Mouse (Mus musculus): Measurements from ENCODE around the gene Syne1. TPM values are rescaled to one million over a fixed set of nuclear protein-coding genes. Genes with fewer than 3 reads are reported as not detected.
"Not testable (repeated sequence)": the region's sequence is repeated elsewhere in the genome, so short reads cannot be mapped to it uniquely, and the experiment has no call there.

Gene Syne1
- total and polyA plus RNA-seq, 2 experiments: 9.6 to 26.4 TPM

DNA sequence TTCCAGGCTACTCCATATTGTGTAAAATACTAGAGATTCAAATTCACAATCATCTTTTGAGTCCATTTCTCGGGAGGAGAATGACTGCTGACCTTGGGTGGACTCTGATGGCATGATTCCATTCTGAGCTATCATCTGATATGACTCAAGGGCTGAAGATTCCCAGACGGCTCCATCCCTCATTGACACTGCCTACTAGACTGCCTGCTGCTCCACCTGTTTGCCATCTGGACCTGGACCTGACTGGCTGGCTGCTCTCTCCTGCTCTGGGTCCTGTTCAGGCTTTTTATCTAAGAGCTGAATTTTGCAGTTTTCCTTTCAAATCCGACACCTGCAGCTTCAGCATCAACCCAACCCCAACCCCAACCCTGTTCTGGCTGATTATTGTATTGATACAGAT lies 46.5 kb downstream of the Syne1 start:
- TF ChIP-seq POLR2A (IDR thresholded peaks at IDR 0.05; ENCODE audit: extremely low read depth, insufficient read depth, low read length) (no peak), CTCF (IDR thresholded peaks at IDR 0.05; ENCODE audit: low read depth, low read length) (no peak)
- H3K27ac ChIP-seq (replicated peaks; ENCODE audit: insufficient read depth, low read depth, low read length): no peak overlapping the region
- H3K79me2 ChIP-seq (ENCODE audit: control insufficient read depth, insufficient read depth, low read length): no peaks in the 10 kb centered on the region
- no peak for DNase-seq (ENCODE audit: extremely low read depth, low read depth, low spot score)
- no peak overlapping the region for H3K4me3 ChIP-seq (ENCODE audit: insufficient read depth, low read depth, low read length)
- no peaks in the 10 kb centered on the region for H3K4me1 ChIP-seq (ENCODE audit: control insufficient read depth, insufficient read depth, low read length)
- H3K9ac ChIP-seq (ENCODE audit: low read depth, low read length): no peak overlapping the region
- no peaks in the 10 kb centered on the region for H3K36me3 ChIP-seq (ENCODE audit: control insufficient read depth, insufficient read depth, low read length)
- H3K27me3 ChIP-seq (ENCODE audit: control insufficient read depth, insufficient read depth, low read length): no peaks in the 10 kb centered on the region
- WGBS: 44% methylated on average over 3 of the region's 3 CpGs

- H3K27me3 ChIP-seq (ENCODE audit: control insufficient read depth, insufficient read depth, low read length): no peaks in the 10 kb centered on the region
- TF ChIP-seq CTCF (IDR thresholded peaks at IDR 0.05; ENCODE audit: low read depth, low read length) (no peak), POLR2A (IDR thresholded peaks at IDR 0.05; ENCODE audit: extremely low read depth, insufficient read depth, low read length) (no peak)
- no peak overlapping the region for H3K9ac ChIP-seq (ENCODE audit: low read depth, low read length)
- DNase-seq (ENCODE audit: extremely low read depth, low read depth, low spot score): no peak
- WGBS: 69% methylated on average over 3 of the region's 3 CpGs
- no peak overlapping the region for H3K27ac ChIP-seq (replicated peaks; ENCODE audit: insufficient read depth, low read depth, low read length)
- H3K79me2 ChIP-seq (ENCODE audit: control insufficient read depth, insufficient read depth, low read length): no peaks in the 10 kb centered on the region
- no peaks in the 10 kb centered on the region for H3K36me3 ChIP-seq (ENCODE audit: control insufficient read depth, insufficient read depth, low read length)
- H3K4me1 ChIP-seq (ENCODE audit: control insufficient read depth, insufficient read depth, low read length): no peaks in the 10 kb centered on the region
- no peak overlapping the region for H3K4me3 ChIP-seq (ENCODE audit: insufficient read depth, low read depth, low read length)
These were observed 47.4 kb downstream of the Syne1 start for GRCm38 (mm10) chr10:5503909-5504308.

DNA sequence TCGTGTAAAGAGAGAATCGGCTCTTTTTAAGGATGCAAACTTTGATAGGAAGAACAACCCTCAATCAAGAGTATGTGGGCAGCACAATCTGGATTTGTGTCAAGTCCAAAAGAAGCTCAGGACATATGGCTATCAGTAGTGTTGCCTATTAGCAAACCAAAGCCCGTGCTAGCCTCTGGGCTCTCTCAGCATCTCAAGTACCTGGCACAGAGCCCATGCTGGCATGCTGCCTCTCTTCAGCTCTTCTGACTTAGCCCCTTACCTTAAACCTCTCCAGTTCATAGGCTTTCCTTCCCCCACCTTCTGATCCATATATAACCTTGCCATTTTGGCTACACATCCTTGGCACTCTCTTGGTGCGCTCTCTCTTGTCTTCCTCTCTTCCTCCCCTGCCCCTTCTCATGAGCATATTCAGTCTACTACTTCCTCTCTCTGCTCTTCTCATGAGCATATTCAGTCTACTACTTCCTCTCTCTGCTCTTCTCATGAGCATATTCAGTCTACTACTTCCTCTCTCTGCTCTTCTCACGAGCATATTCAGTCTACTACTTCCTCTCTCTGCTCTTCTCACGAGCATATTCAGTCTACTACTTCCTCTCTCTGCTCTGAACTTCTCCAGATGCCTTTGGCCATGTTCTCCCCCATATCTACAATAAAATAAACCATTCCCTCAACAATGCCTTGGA lies 51.5 kb downstream of the Syne1 start:
- H3K36me3 ChIP-seq (ENCODE audit: control insufficient read depth, insufficient read depth, low read length); H3K27ac ChIP-seq (replicated peaks; ENCODE audit: insufficient read depth, low read depth, low read length); H3K79me2 ChIP-seq (ENCODE audit: control insufficient read depth, insufficient read depth, low read length); H3K4me3 ChIP-seq (ENCODE audit: insufficient read depth, low read depth, low read length); H3K4me1 ChIP-seq (ENCODE audit: control insufficient read depth, insufficient read depth, low read length); H3K9ac ChIP-seq (ENCODE audit: low read depth, low read length); DNase-seq (ENCODE audit: extremely low read depth, low read depth, low spot score); H3K27me3 ChIP-seq (ENCODE audit: control insufficient read depth, insufficient read depth, low read length): not testable (repeated sequence)
- WGBS: 72% methylated on average over 6 of the region's 6 CpGs

GRCm38 (mm10) chr10:5497859-5498258 lies 53.4 kb downstream of the Syne1 start:
- H3K9ac ChIP-seq (ENCODE audit: low read depth, low read length): no peak overlapping the region
- no peak overlapping the region for H3K27ac ChIP-seq (replicated peaks; ENCODE audit: insufficient read depth, low read depth, low read length)
- no peak overlapping the region for H3K4me3 ChIP-seq (ENCODE audit: insufficient read depth, low read depth, low read length)
- no peaks in the 10 kb centered on the region for H3K27me3 ChIP-seq (ENCODE audit: control insufficient read depth, insufficient read depth, low read length)
- TF ChIP-seq CTCF (IDR thresholded peaks at IDR 0.05; ENCODE audit: low read depth, low read length) (no peak), POLR2A (IDR thresholded peaks at IDR 0.05; ENCODE audit: extremely low read depth, insufficient read depth, low read length) (no peak)
- H3K4me1 ChIP-seq (ENCODE audit: control insufficient read depth, insufficient read depth, low read length): no peaks in the 10 kb centered on the region
- no peak for DNase-seq (ENCODE audit: extremely low read depth, low read depth, low spot score)
- no peaks in the 10 kb centered on the region for H3K79me2 ChIP-seq (ENCODE audit: control insufficient read depth, insufficient read depth, low read length)
- WGBS: 80% methylated on average over 2 of the region's 2 CpGs
- H3K36me3 ChIP-seq (ENCODE audit: control insufficient read depth, insufficient read depth, low read length): no peaks in the 10 kb centered on the region

DNA sequence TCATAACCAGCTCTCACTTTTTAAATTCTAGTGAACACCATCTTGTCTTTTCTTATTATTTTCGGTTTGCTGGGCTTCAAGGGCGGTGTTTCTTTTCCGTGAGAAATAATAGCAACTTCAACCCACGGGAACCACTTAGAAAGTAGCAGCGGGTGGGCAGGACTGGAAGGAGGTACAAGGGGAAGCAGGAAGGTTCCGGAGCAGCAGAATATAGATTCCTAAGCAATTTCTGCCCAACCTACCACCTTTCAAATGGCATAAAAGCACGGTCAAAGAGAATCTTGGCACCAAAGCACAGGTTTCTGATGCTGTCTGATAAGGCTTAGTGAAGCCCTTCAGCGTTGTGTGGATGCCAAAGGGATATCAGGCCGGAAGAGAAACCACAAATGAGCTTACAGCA lies 60.2 kb downstream of the Syne1 start:
- H3K27ac ChIP-seq (replicated peaks; ENCODE audit: insufficient read depth, low read depth, low read length): no peak overlapping the region
- no peak for DNase-seq (ENCODE audit: extremely low read depth, low read depth, low spot score)
- H3K4me3 ChIP-seq (ENCODE audit: insufficient read depth, low read depth, low read length): no peak overlapping the region
- no peaks in the 10 kb centered on the region for H3K79me2 ChIP-seq (ENCODE audit: control insufficient read depth, insufficient read depth, low read length)
- TF ChIP-seq CTCF (IDR thresholded peaks at IDR 0.05; ENCODE audit: low read depth, low read length) (no peak), POLR2A (IDR thresholded peaks at IDR 0.05; ENCODE audit: extremely low read depth, insufficient read depth, low read length) (no peak)
- H3K4me1 ChIP-seq (ENCODE audit: control insufficient read depth, insufficient read depth, low read length): no peaks in the 10 kb centered on the region
- WGBS: 84% methylated on average over 9 of the region's 9 CpGs
- no peak overlapping the region for H3K9ac ChIP-seq (ENCODE audit: low read depth, low read length)
- no peaks in the 10 kb centered on the region for H3K36me3 ChIP-seq (ENCODE audit: control insufficient read depth, insufficient read depth, low read length)
- H3K27me3 ChIP-seq (ENCODE audit: control insufficient read depth, insufficient read depth, low read length): no peaks in the 10 kb centered on the region

DNA sequence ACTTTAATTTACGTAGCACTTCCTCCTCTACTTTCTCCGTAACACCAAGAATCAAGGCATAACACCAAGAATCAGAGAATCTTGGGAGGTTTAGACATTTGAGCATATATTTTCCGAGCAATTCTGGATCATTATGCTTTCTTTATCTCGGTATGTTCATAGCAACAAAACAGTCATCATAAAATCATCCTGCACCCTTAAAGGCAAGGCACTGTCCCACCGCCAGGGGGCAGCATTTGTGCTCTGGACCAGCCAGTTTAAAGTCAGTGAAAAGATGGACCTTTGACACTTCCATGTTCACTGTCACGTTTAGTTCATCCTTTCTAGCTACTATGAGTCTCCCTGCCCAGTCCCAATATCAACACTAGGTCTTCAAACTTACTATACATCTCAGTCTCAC lies 61.3 kb downstream of the Syne1 start:
- no peaks in the 10 kb centered on the region for H3K36me3 ChIP-seq (ENCODE audit: control insufficient read depth, insufficient read depth, low read length)
- H3K9ac ChIP-seq (ENCODE audit: low read depth, low read length): no peak overlapping the region
- TF ChIP-seq POLR2A (IDR thresholded peaks at IDR 0.05; ENCODE audit: extremely low read depth, insufficient read depth, low read length) (no peak), CTCF (IDR thresholded peaks at IDR 0.05; ENCODE audit: low read depth, low read length) (peak; percentile 76)
- no peaks in the 10 kb centered on the region for H3K4me1 ChIP-seq (ENCODE audit: control insufficient read depth, insufficient read depth, low read length)
- H3K27ac ChIP-seq (replicated peaks; ENCODE audit: insufficient read depth, low read depth, low read length): no peak overlapping the region
- H3K27me3 ChIP-seq (ENCODE audit: control insufficient read depth, insufficient read depth, low read length): no peaks in the 10 kb centered on the region
- DNase-seq (ENCODE audit: extremely low read depth, low read depth, low spot score): no peak
- 60% methylated on average over 6 of the region's 6 CpGs for WGBS
- H3K4me3 ChIP-seq (ENCODE audit: insufficient read depth, low read depth, low read length): no peak overlapping the region
- H3K79me2 ChIP-seq (ENCODE audit: control insufficient read depth, insufficient read depth, low read length): no peaks in the 10 kb centered on the region

All from liver, adult 2 months (tissue).